16 mouse cellular contexts compared by ENCODE assay signal in the genomic region with DNA sequence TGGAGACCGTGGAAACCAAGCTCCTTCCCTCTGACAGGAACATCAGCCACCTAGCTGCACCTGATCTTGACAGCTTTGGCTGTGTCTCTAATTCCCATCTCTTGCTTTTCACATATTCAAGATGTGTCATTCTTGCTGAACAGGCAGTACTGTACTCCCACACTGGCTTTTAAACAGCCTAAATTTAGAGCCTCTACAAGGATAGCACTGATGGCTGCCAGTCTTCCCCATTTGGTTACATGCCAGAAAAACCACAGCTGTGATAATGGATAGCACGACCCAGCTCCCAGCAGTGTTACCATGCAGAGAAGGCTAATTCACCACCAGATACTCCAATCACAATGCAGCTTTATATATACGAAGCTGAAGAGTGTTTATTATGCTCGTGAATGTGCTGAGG. TPM values are rescaled to one million over a fixed set of nuclear protein-coding genes. Genes with fewer than 3 reads are reported as not detected.
DNase-seq lines count a peak whose midpoint lies in the region; ATAC-seq and TF ChIP-seq lines count a peak whose summit lies in the region.
"Had no signal": no experiment of that assay in that cellular context is flagged by ENCODE, and none has a peak within 500 bp of the region (broad histone marks: within the 10 kb centered on the region; RNA-seq: fewer than 3 reads in every experiment).

No protein-coding gene starts in this region.

- ATAC-seq in forebrain, embryonic 14.5 days, result no peak
- ATAC-seq in forebrain, embryonic 11.5 days (replicated peaks; ENCODE audit: low FRiP score), result no peak
- ATAC-seq in intestine, postnatal 0 days, result no peak
- ATAC-seq: midbrain, embryonic 13.5 days had no signal

- WGBS in forebrain, embryonic 14.5 days, result 73% methylated on average over 4 of the region's 4 CpGs
- 86% methylated on average over 4 of the region's 4 CpGs for WGBS in forebrain, embryonic 11.5 days
- WGBS in intestine, postnatal 0 days, result 54% methylated on average over 4 of the region's 4 CpGs

- peaks cover 7% of the 10 kb centered on the region; the same call in 1 of the 2 replicates for H3K4me1 ChIP-seq in forebrain, embryonic 14.5 days (ENCODE audit: control insufficient read depth, insufficient read depth, low read length)
- peaks cover 3% of the 10 kb centered on the region; the same call in 1 of the 2 replicates for H3K4me1 ChIP-seq in forebrain, embryonic 11.5 days (replicated peaks; ENCODE audit: control insufficient read depth, insufficient read depth, low read length)
- peaks cover 7% of the 10 kb centered on the region; the same call in 1 of the 2 replicates for H3K4me1 ChIP-seq in intestine, postnatal 0 days (replicated peaks; ENCODE audit: control insufficient read depth, insufficient read depth, low read length)

- TF ChIP-seq POLR2A in brain, embryonic 14.5 days (IDR thresholded peaks at IDR 0.05; ENCODE audit: borderline replicate concordance, extremely low read depth, insufficient read depth, insufficient read length, poor library complexity, severe bottlenecking), result no peak

- no peaks in the 10 kb centered on the region for H3K27me3 ChIP-seq in forebrain, embryonic 14.5 days (replicated peaks; ENCODE audit: control insufficient read depth, insufficient read depth, low read length)
- no peaks in the 10 kb centered on the region for H3K27me3 ChIP-seq in forebrain, embryonic 11.5 days (ENCODE audit: control insufficient read depth, insufficient read depth, low read length)
- no peaks in the 10 kb centered on the region for H3K27me3 ChIP-seq in intestine, postnatal 0 days (replicated peaks; ENCODE audit: control insufficient read depth, insufficient read depth, low read length)
- H3K27me3 ChIP-seq: hindbrain, embryonic 15.5 days; kidney, embryonic 15.5 days; limb, embryonic 13.5 days; lung, embryonic 15.5 days; midbrain, embryonic 13.5 days had no signal

- TF ChIP-seq CTCF in brain, embryonic 14.5 days (IDR thresholded peaks at IDR 0.05; ENCODE audit: borderline replicate concordance, extremely low read depth, insufficient read depth, insufficient read length), result no peak
- no peak for TF ChIP-seq CTCF in intestine, postnatal 0 days (IDR thresholded peaks at IDR 0.05; ENCODE audit: low read depth)

- peaks cover 96% of the 10 kb centered on the region for H3K36me3 ChIP-seq in forebrain, embryonic 14.5 days (ENCODE audit: control insufficient read depth, insufficient read depth, low read length)
- H3K36me3 ChIP-seq in forebrain, embryonic 11.5 days (ENCODE audit: control insufficient read depth, insufficient read depth, low read length), result peaks cover 47% of the 10 kb centered on the region
- peaks cover 64% of the 10 kb centered on the region for H3K36me3 ChIP-seq in intestine, postnatal 0 days (ENCODE audit: control insufficient read depth, insufficient read depth)

- no peak overlapping the region for H3K4me2 ChIP-seq in forebrain, embryonic 14.5 days (ENCODE audit: low read length)
- no peak overlapping the region for H3K4me2 ChIP-seq in forebrain, embryonic 11.5 days (ENCODE audit: low read depth, low read length, severe bottlenecking)
- H3K4me2 ChIP-seq in intestine, postnatal 0 days (replicated peaks; ENCODE audit: low read depth), result no peak overlapping the region
- H3K4me2 ChIP-seq: hindbrain, embryonic 15.5 days; kidney, embryonic 15.5 days; limb, embryonic 13.5 days; lung, embryonic 15.5 days; midbrain, embryonic 13.5 days had no signal

- no peaks in the 10 kb centered on the region for H3K9me3 ChIP-seq in forebrain, embryonic 14.5 days (replicated peaks; ENCODE audit: control insufficient read depth, low read length)
- no peaks in the 10 kb centered on the region for H3K9me3 ChIP-seq in forebrain, embryonic 11.5 days (ENCODE audit: control insufficient read depth, low read length)
- no peaks in the 10 kb centered on the region for H3K9me3 ChIP-seq in intestine, postnatal 0 days (ENCODE audit: control insufficient read depth)
- H3K9me3 ChIP-seq: hindbrain, embryonic 15.5 days; kidney, embryonic 15.5 days; limb, embryonic 13.5 days; lung, embryonic 15.5 days; midbrain, embryonic 13.5 days had no signal

- H3K9ac ChIP-seq in forebrain, embryonic 14.5 days (ENCODE audit: low read length), result no peak overlapping the region
- H3K9ac ChIP-seq in forebrain, embryonic 11.5 days (ENCODE audit: low read length), result no peak overlapping the region
- H3K9ac ChIP-seq in intestine, postnatal 0 days (ENCODE audit: low read depth, low read length), result no peak overlapping the region
- H3K9ac ChIP-seq: hindbrain, embryonic 15.5 days; kidney, embryonic 15.5 days; limb, embryonic 13.5 days; lung, embryonic 15.5 days; midbrain, embryonic 13.5 days had no signal

- H3K27ac ChIP-seq in forebrain, embryonic 14.5 days (ENCODE audit: low read depth, low read length), result no peak overlapping the region; the same call in 1 of the 2 replicates
- H3K27ac ChIP-seq in forebrain, embryonic 11.5 days (ENCODE audit: low read depth, low read length), result no peak overlapping the region
- no peak overlapping the region; the same call in 1 of the 2 replicates for H3K27ac ChIP-seq in intestine, postnatal 0 days (ENCODE audit: low read depth, low read length)
- H3K27ac ChIP-seq: hindbrain, embryonic 15.5 days; kidney, embryonic 15.5 days; limb, embryonic 13.5 days; lung, embryonic 15.5 days; midbrain, embryonic 13.5 days had no signal

- H3K4me3 ChIP-seq in forebrain, embryonic 14.5 days (ENCODE audit: low read depth, low read length), result no peak overlapping the region
- no peak overlapping the region for H3K4me3 ChIP-seq in forebrain, embryonic 11.5 days (ENCODE audit: low read depth, low read length)
- H3K4me3 ChIP-seq in intestine, postnatal 0 days (ENCODE audit: low read depth, low read length), result no peak overlapping the region
- H3K4me3 ChIP-seq: hindbrain, embryonic 15.5 days; kidney, embryonic 15.5 days; limb, embryonic 13.5 days; lung, embryonic 15.5 days; midbrain, embryonic 13.5 days had no signal

- DNase-seq in forebrain, embryonic 14.5 days (ENCODE audit: low spot score), result peak; percentile 52
- DNase-seq in forebrain, embryonic 11.5 days (ENCODE audit: low spot score), result no peak
- DNase-seq in layer of hippocampus, adult 9-10 months (ENCODE audit: low spot score), result peak; percentile 65
- DNase-seq in layer of hippocampus, postnatal 36 days, result no peak
- peak; percentile 54 for DNase-seq in brain, embryonic 14.5 days (ENCODE audit: low read depth)
- peak; percentile 49 for DNase-seq in heart, postnatal 4 days
- DNase-seq in thymus, postnatal 10 days (ENCODE audit: low spot score in 2 of 2), result no peak
- DNase-seq: adrenal gland, postnatal 36 days; cerebellum, postnatal 36 days; thymus, postnatal 14 days had no signal

RNA-seq across cellular contexts. Expression of a gene that starts 11.1 kb away (rescaled TPM):
- polyA plus RNA-seq in forebrain, embryonic 14.5 days (2014; fragmentation: Nextera tagmentation; extraction: Ambion mirVana), result 1,240 and 1,376 TPM in 2 replicates
- polyA plus RNA-seq in forebrain, embryonic 11.5 days (2014; fragmentation: Nextera tagmentation; extraction: Ambion mirVana), result 2,195 and 2,371 TPM in 2 replicates
- 1,000 to 10,000 TPM; 1,284 to 1,365 TPM for total RNA-seq in layer of hippocampus, postnatal 36 days (2021)
- polyA plus RNA-seq in brain, embryonic 14.5 days (2012; rRNA removed), result 986 and 1,073 TPM in 2 replicates
- total RNA-seq in heart, postnatal 4 days (2021), result 1,000 to 10,000 TPM; 1,087 to 1,151 TPM
- 271 and 302 TPM in 2 replicates for polyA plus RNA-seq in intestine, postnatal 0 days (2015; fragmentation: Nextera tagmentation; extraction: Ambion mirVana)

RNA-seq across cellular contexts. Expression of a gene that starts 12.7 kb away (rescaled TPM):
- polyA plus RNA-seq in forebrain, embryonic 14.5 days (2014; fragmentation: Nextera tagmentation; extraction: Ambion mirVana), result 2.8 and 3.5 TPM in 2 replicates
- 0.40 and 0.48 TPM in 2 replicates for polyA plus RNA-seq in forebrain, embryonic 11.5 days (2014; fragmentation: Nextera tagmentation; extraction: Ambion mirVana)
- total RNA-seq in layer of hippocampus, postnatal 36 days (2021), result 1 to 10 TPM; 5.0 to 6.9 TPM
- 7.6 and 8.8 TPM in 2 replicates for polyA plus RNA-seq in brain, embryonic 14.5 days (2012; rRNA removed)
- under 1 TPM in 1 of 2 experiments, not detected in 1; 0.11 TPM for total RNA-seq in heart, postnatal 4 days (2021)
- polyA plus RNA-seq in intestine, postnatal 0 days (2015; fragmentation: Nextera tagmentation; extraction: Ambion mirVana), result 0.37 and 0.39 TPM in 2 replicates

RNA-seq across cellular contexts. Expression of a gene that starts 50.2 kb away (rescaled TPM):
- polyA plus RNA-seq in forebrain, embryonic 14.5 days (2014; fragmentation: Nextera tagmentation; extraction: Ambion mirVana), result 211 and 219 TPM in 2 replicates
- 77.3 and 85.4 TPM in 2 replicates for polyA plus RNA-seq in forebrain, embryonic 11.5 days (2014; fragmentation: Nextera tagmentation; extraction: Ambion mirVana)
- 100 to 1,000 TPM; 131 to 142 TPM for total RNA-seq in layer of hippocampus, postnatal 36 days (2021)
- polyA plus RNA-seq in brain, embryonic 14.5 days (2012; rRNA removed), result 179 and 187 TPM in 2 replicates
- total RNA-seq in heart, postnatal 4 days (2021), result 10 to 100 TPM; 16.7 to 17.3 TPM
- polyA plus RNA-seq in intestine, postnatal 0 days (2015; fragmentation: Nextera tagmentation; extraction: Ambion mirVana), result 12.0 and 14.3 TPM in 2 replicates

Comparison
In these comparisons a context has a peak if more than half of its experiments do, and no peak if none do; other contexts are left out.
1. DNase-seq: peak in forebrain, embryonic 14.5 days (single experiment), layer of hippocampus, adult 9-10 months (single experiment), brain, embryonic 14.5 days (single experiment) and heart, postnatal 4 days (single experiment); none in forebrain, embryonic 11.5 days (single experiment), layer of hippocampus, postnatal 36 days (0 of 2) and thymus, postnatal 10 days (0 of 2).